Mouse (Mus musculus): Measurements from ENCODE around the gene Ppp4r1.

Gene Ppp4r1

DNA sequence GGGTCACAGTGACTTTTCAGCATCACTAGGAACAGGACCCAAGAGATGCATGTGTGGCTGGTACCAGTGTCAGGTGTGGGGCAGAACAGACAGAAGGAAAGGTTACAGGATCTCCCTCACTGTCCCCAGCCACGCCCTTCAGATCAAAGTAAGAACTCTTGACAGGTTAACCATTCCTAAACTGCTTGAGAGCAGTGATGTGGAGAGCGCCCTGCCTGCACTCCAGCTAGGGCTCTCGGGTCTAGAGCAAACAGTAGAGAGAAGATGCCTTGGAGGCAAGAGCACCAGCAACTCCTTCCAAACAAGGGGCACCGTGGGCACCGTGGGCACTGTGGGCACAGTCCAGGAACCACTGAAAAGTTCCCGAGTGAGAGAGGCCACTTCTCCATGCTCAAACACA is 71.0 kb downstream of the Ppp4r1 start:
- no peak for DNase-seq (ENCODE audit: low read depth, low spot score)

DNA sequence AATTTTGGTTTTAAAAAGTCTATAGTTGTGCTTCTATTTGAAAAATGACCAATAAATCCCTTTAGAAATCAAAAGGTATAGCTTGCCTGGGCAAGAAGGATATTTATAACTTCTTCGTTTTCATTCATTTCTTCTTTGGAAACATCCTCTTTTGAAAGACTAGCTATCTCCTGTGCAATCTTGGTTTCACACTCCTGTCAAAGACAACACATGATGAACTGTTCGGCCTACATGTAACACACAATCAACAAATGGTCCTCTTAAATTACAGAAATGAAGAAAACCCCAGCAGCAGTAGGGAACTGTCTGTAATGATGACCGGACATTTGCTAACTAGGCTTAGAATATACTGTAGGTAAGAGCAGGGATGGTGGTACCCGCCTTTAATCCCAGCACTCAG is 71.6 kb downstream of the Ppp4r1 start:
- no peak for DNase-seq (ENCODE audit: low read depth, low spot score)

GRCm38 (mm10) chr17:65857617-65858016 is 75.2 kb downstream of the Ppp4r1 start:
- no peak for DNase-seq (ENCODE audit: low read depth, low spot score)

GRCm38 (mm10) chr17:65862579-65862978 is 80.2 kb downstream of the Ppp4r1 start:
- DNase-seq (ENCODE audit: low read depth, low spot score): no peak

DNA sequence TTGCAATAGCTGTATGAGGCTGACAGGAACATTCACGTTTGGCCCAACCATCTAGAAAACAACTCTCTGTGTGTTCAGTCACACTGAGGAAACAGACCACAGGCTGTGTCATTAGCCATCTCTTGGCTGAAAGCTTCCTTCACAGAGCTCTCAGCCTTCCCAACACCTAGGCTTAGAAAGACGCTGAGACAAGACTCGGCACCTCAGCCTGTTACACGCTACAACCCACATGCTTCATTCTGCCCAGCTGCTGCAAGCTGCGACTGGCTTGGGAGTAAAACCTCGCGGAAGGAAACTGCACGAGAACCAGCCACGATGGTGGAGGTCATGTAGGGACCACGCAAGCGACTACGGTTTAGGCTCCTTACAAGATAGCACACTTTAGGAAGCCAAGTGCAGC is 81.5 kb downstream of the Ppp4r1 start:
- DNase-seq (ENCODE audit: low read depth, low spot score): no peak

- peak; percentile 55 for DNase-seq (ENCODE audit: low read depth, low spot score)
These were observed 82.4 kb downstream of the Ppp4r1 start for GRCm38 (mm10) chr17:65864742-65865141.

GRCm38 (mm10) chr17:65865265-65865664 is 82.9 kb downstream of the Ppp4r1 start:
- no peak for DNase-seq (ENCODE audit: low read depth, low spot score)

GRCm38 (mm10) chr17:65866201-65866600 is 83.8 kb downstream of the Ppp4r1 start:
- DNase-seq (ENCODE audit: low read depth, low spot score): no peak

DNA sequence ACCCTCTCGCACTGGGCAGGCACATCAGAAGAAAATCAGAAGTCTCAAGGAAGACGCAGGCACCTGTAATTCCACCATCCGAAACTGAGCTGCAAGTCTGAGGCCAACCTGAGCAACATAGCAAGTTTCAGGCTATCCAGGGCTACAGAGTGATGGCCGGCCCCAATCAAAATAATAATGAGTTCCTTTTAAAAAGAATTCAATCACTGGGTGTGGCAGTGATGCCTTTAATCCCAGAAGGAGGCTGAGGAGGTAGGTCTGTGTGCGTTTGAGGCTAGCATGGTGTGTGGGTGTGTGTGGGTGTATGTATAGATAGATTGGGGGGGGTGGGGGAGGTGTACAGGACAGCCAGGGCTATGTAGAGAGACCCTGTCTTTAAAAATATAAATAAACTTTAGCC is 85.6 kb downstream of the Ppp4r1 start:
- no peak for DNase-seq (ENCODE audit: low read depth, low spot score)

GRCm38 (mm10) chr17:65869720-65870119 is 87.3 kb downstream of the Ppp4r1 start:
- no peak for DNase-seq (ENCODE audit: low read depth, low spot score)

- DNase-seq (ENCODE audit: low read depth, low spot score): peak; percentile 87
These were observed 87.8 kb downstream of the Ppp4r1 start for GRCm38 (mm10) chr17:65870146-65870545.

- no peak for DNase-seq (ENCODE audit: low read depth, low spot score)
These were observed 89.3 kb downstream of the Ppp4r1 start for GRCm38 (mm10) chr17:65871641-65872041.

DNA sequence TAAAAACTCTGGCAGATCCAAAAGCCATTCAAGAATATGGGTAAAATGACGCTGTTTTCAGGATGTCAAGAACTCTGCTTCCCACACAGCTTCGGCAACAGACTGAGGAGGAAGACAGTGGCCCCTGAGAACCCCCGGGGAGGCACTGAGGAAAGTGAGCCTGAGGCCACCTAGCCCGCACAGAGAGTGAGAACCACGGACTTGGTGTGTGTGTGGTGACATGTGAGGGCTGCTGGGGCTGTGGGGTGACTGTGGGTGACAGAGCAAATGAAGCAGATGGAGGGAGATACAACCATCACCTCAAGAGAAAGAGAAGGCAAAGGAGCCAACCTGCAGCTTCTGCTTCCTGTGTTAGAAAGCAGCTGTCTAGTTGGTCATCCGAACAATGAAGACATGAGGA is 89.7 kb downstream of the Ppp4r1 start:
- no peak for DNase-seq (ENCODE audit: low read depth, low spot score)

DNA sequence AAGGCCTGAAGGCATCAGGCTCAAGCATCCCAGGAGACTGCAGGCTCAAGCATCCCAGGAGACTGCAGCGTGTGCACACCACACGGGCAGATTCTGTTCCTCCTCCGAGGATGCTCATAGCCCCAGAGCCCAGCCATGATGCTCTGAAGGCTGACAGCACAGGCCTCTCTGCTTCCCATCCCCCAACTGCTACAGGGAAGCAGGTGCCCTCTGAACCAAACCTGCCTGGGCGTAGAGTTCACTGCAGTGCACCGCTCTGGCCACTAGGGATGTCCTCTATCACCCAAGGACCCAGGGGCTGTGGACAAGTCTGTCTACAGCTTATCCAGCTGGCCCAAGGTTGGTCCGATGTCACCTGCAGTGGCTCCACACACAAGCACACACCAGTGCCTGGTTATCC is 90.3 kb downstream of the Ppp4r1 start:
- peak; percentile 42 for DNase-seq (ENCODE audit: low read depth, low spot score)

DNA sequence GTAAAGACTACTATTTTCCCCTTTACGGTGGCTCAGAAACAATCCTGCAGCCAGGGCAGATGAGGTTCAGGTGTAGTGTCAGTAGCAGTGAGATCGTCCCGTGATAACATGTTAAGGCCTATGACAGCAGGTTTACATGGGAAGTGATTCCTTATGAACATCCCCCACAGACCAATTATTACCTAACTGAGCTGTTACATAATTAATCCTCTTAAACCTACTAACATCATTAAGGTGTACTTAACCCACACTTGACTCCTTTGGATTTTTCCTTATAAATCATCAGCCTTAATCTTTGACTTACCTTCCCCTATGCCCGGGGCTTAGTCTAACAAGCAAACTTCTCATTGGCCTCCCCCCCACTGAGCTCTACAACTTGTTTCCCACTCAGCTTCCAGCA is 90.8 kb downstream of the Ppp4r1 start:
- DNase-seq (ENCODE audit: low read depth, low spot score): no peak

DNA sequence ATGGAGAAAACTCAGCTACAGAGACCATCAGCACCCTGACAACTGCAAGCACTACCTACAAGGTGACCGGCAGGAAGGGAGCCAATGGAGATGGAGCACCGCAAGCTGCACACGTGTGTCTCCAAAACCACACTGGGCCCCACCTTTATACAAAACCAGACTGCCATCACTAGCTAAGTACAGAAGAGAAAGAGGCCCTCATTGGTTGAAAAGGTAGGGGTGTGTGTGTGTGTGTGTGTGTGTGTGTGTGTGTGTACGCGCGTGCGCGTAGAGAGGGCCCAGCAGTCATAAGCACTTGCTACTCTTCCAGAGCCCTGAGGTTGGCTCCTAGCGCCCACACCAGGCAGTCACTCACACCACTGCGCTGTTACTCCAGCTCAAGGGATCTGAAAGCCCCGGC is 91.5 kb downstream of the Ppp4r1 start:
- DNase-seq (ENCODE audit: low read depth, low spot score): no peak

- no peak for DNase-seq (ENCODE audit: low read depth, low spot score)
These were observed 94.7 kb downstream of the Ppp4r1 start for GRCm38 (mm10) chr17:65877026-65877425.

DNA sequence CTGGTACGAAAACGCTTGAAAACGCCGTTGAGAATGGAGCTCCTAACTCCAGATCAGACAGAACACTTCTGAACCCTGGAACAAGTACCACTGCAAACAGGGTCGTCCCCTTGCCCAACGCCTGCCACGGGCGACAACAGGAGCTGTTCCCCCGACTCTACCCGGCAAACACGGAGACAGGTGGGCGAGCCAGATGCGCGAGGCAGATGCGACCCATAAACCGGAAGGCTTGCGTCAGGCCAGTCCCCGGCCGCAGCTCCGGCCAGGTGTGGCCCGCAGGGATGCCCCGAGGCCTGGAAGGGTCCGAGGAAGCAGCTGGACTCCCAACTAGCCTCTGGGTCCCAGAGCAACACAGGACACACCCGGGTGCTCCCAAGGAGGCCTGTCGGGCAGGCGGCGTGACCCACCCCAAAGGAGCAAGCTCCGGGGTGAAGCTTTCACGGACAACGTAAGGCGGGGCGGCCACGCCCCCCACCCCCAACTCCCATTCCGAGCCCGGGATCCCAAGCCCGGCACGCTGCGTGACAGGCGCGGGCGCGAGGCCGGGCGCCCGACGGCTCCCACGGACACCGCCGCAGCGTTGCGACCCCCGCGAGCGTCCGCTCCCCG is 101.8 kb downstream of the Ppp4r1 start:
- peak; percentile 20 for DNase-seq (ENCODE audit: low read depth, low spot score)

- peak; percentile 99 for DNase-seq (ENCODE audit: low read depth, low spot score)
These were observed 102.5 kb downstream of the Ppp4r1 start for GRCm38 (mm10) chr17:65884691-65885397.

- DNase-seq (ENCODE audit: low read depth, low spot score): no peak
These were observed 103.0 kb downstream of the Ppp4r1 start for GRCm38 (mm10) chr17:65885398-65885696.

- peak; percentile 40 for DNase-seq (ENCODE audit: low read depth, low spot score)
These were observed 103.5 kb downstream of the Ppp4r1 start, which contains the start of gene Ralbp1 for GRCm38 (mm10) chr17:65885697-65886529. TSS of gene Ralbp1 (minus strand) at chr17:65885798.

DNA sequence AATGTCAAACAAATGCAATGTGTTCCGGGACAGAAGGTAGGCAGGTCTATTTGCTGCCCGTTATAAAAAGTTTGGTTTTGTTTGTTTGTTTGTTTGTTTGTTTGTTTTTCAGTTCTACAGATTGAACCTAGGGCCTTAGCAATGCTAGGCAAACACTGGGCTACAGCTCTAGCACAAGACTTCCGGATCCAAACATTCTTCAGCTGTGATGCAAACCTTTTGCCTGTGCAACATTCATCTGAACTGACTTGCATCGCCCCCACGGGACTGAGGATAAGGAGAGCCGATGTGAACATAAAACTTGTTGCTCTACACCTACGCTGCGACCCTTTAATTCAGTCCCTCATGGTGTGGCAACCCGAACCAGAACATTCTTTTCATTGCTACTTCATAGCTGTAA is 104.2 kb downstream of the Ppp4r1 start:
- DNase-seq (ENCODE audit: low read depth, low spot score): no peak

GRCm38 (mm10) chr17:65889476-65889875 is 107.1 kb downstream of the Ppp4r1 start:
- DNase-seq (ENCODE audit: low read depth, low spot score): no peak
